Mouse (Mus musculus) CH12.LX (cell line): ENCODE measurements around the gene Mybphl. TPM values are rescaled to one million over a fixed set of nuclear protein-coding genes. Genes with fewer than 3 reads are reported as not detected.

Experiments used
- DNase-seq: peaks from one replicate; pipeline ENCODE4 v3.0.0-alpha.2; 2013; ENCODE audit errors: extremely low read depth
- H3K27ac ChIP-seq: 2 replicates; pipeline ENCODE4 v1.5.1; 2012; ENCODE audit warnings: low read depth, mild to moderate bottlenecking, control low read depth, moderate library complexity; ENCODE audit not compliant: insufficient read depth
- H3K27me3 ChIP-seq: replicated peaks from 2 replicates; pipeline ENCODE3; 2012; ENCODE audit warnings: inconsistent platforms
- H3K36me3 ChIP-seq, 2 experiments: replicated peaks in 1 of 2; 2 replicates each; pipeline versions ENCODE3 to v1.6.1; 2012; ENCODE audit warnings: inconsistent platforms in 1 of 2, low read length in 1 of 2, mild to moderate bottlenecking in 1 of 2, mixed read lengths in 1 of 2, moderate library complexity in 1 of 2; ENCODE audit not compliant: control insufficient read depth in 1 of 2, insufficient read depth in 1 of 2
- H3K4me1 ChIP-seq, 2 experiments: 2 replicates each; pipeline ENCODE4 v1.6.1; 2012; ENCODE audit warnings: inconsistent platforms in 1 of 2, moderate library complexity in 1 of 2; ENCODE audit not compliant: insufficient read depth in 2 of 2, control insufficient read depth in 1 of 2
- H3K4me2 ChIP-seq: 2 replicates; pipeline ENCODE4 v1.6.1; 2012; ENCODE audit warnings: low read depth, mild to moderate bottlenecking, control low read depth; ENCODE audit not compliant: poor library complexity, insufficient read depth, severe bottlenecking
- H3K4me3 ChIP-seq, 3 experiments: fragments of 150-350 bp in 1 of 3; sonication (generic) in 1 of 3; replicated peaks in 1 of 3; 2 replicates each; pipeline versions ENCODE3 to v1.5.1; 2011 to 2012; ENCODE audit warnings: low read depth in 2 of 3, low read length in 2 of 3, mild to moderate bottlenecking in 2 of 3, moderate library complexity in 2 of 3, control low read depth in 1 of 3, improper control_type of control experiment in 1 of 3, inconsistent platforms in 1 of 3, mixed read lengths in 1 of 3; ENCODE audit not compliant: poor library complexity in 1 of 3
- H3K79me2 ChIP-seq: replicated peaks from 2 replicates; pipeline ENCODE4 v1.6.1; 2012; ENCODE audit warnings: mild to moderate bottlenecking, moderate library complexity; ENCODE audit not compliant: control insufficient read depth, poor library complexity, insufficient read depth, severe bottlenecking; ENCODE audit errors: extremely low read depth
- H3K9ac ChIP-seq: 2 replicates; pipeline ENCODE4 v1.6.1; 2012; ENCODE audit warnings: low read depth, mild to moderate bottlenecking, control low read depth, moderate library complexity; ENCODE audit not compliant: insufficient read depth
- H3K9me3 ChIP-seq: replicated peaks from 2 replicates; pipeline ENCODE3; 2012; ENCODE audit warnings: low read length, inconsistent platforms, mixed read lengths
- BHLHE40 ChIP-seq: IDR thresholded peaks from 2 replicates; pipeline ENCODE4 v1.6.1; 2011; ENCODE audit warnings: mild to moderate bottlenecking, low read depth, low read length, improper control_type of control experiment
- CHD1 ChIP-seq: IDR thresholded peaks from 2 replicates; pipeline ENCODE4 v1.6.1; 2012; ENCODE audit warnings: low read depth, low read length, improper control_type of control experiment, inconsistent platforms
- CHD2 ChIP-seq: IDR thresholded peaks from 2 replicates; pipeline ENCODE4 v1.6.1; 2011; ENCODE audit warnings: low read length, improper control_type of control experiment
- CTCF ChIP-seq, 2 experiments: IDR thresholded peaks in 1 of 2; conservative IDR thresholded peaks in 1 of 2; 2 replicates each; pipeline ENCODE4 v1.5.1; 2011 to 2012; ENCODE audit warnings: low read depth in 2 of 2, low read length in 2 of 2, improper control_type of control experiment in 1 of 2, inconsistent platforms in 1 of 2, mild to moderate bottlenecking in 1 of 2, moderate library complexity in 1 of 2
- E2F4 ChIP-seq: IDR thresholded peaks from 2 replicates; pipeline ENCODE4 v1.6.1; 2011; ENCODE audit warnings: low read depth, low read length, improper control_type of control experiment; ENCODE audit not compliant: insufficient replicate concordance
- ELF1 ChIP-seq: IDR thresholded peaks from 2 replicates; pipeline ENCODE4 v1.6.1; 2014; ENCODE audit warnings: low read depth, mild to moderate bottlenecking, inconsistent platforms, low read length, improper control_type of control experiment
- EP300 ChIP-seq: IDR thresholded peaks from 2 replicates; pipeline ENCODE4 v1.6.1; 2011; ENCODE audit warnings: low read length, improper control_type of control experiment
- ETS1 ChIP-seq: conservative IDR thresholded peaks from 2 replicates; pipeline ENCODE4 v1.6.1; 2012; ENCODE audit warnings: low read depth, mild to moderate bottlenecking, inconsistent platforms, low read length, improper control_type of control experiment, moderate library complexity
- GABPA ChIP-seq: IDR thresholded peaks from 2 replicates; pipeline ENCODE4 v1.6.1; 2012; ENCODE audit warnings: low read depth, low read length, improper control_type of control experiment, inconsistent platforms; ENCODE audit not compliant: insufficient replicate concordance
- HCFC1 ChIP-seq: IDR thresholded peaks from 2 replicates; pipeline ENCODE4 v1.6.1; 2012; ENCODE audit warnings: low read depth, mild to moderate bottlenecking, inconsistent platforms, low read length, improper control_type of control experiment
- IRF4 ChIP-seq: IDR thresholded peaks from 2 replicates; pipeline ENCODE4 v1.6.1; 2014; ENCODE audit warnings: low read depth, mild to moderate bottlenecking, inconsistent platforms, low read length, improper control_type of control experiment
- JUN ChIP-seq: IDR thresholded peaks from 2 replicates; pipeline ENCODE4 v1.6.1; 2011; ENCODE audit warnings: low read depth, mild to moderate bottlenecking, low read length, improper control_type of control experiment, moderate library complexity; ENCODE audit not compliant: insufficient read depth
- JUND ChIP-seq: conservative IDR thresholded peaks from 2 replicates; pipeline ENCODE4 v1.6.1; 2011; ENCODE audit warnings: low read depth, low read length, improper control_type of control experiment
- KAT2A ChIP-seq: IDR thresholded peaks from 2 replicates; pipeline ENCODE4 v1.6.1; 2012; ENCODE audit warnings: low read length, improper control_type of control experiment, inconsistent platforms; ENCODE audit not compliant: insufficient replicate concordance
- MAFK ChIP-seq: IDR thresholded peaks from 2 replicates; pipeline ENCODE4 v1.6.1; 2011; ENCODE audit warnings: low read length, improper control_type of control experiment; ENCODE audit not compliant: insufficient replicate concordance
- MAX ChIP-seq: IDR thresholded peaks from 2 replicates; pipeline ENCODE4 v1.6.1; 2011; ENCODE audit warnings: low read length, improper control_type of control experiment
- MAZ ChIP-seq: IDR thresholded peaks from 2 replicates; pipeline ENCODE4 v1.6.1; 2012; ENCODE audit warnings: low read depth, mild to moderate bottlenecking, inconsistent platforms, low read length, improper control_type of control experiment, moderate library complexity
- MEF2A ChIP-seq: IDR thresholded peaks from 2 replicates; pipeline ENCODE4 v1.6.1; 2014; ENCODE audit warnings: low read depth, mild to moderate bottlenecking, inconsistent platforms, low read length, improper control_type of control experiment, borderline replicate concordance
- MXI1 ChIP-seq: IDR thresholded peaks from 2 replicates; pipeline ENCODE4 v1.6.1; 2011; ENCODE audit warnings: mild to moderate bottlenecking, low read depth, low read length, improper control_type of control experiment
- MYC ChIP-seq: IDR thresholded peaks from 2 replicates; pipeline ENCODE4 v1.6.1; 2011; ENCODE audit warnings: low read depth, mild to moderate bottlenecking, improper control_type of control experiment, low read length
- NELFE ChIP-seq: IDR thresholded peaks from 2 replicates; pipeline ENCODE4 v1.6.1; 2011; ENCODE audit warnings: low read depth, low read length, improper control_type of control experiment
- NRF1 ChIP-seq: IDR thresholded peaks from 2 replicates; pipeline ENCODE4 v1.6.1; 2014; ENCODE audit warnings: low read depth, mild to moderate bottlenecking, inconsistent platforms, low read length, improper control_type of control experiment, moderate library complexity
- PAX5 ChIP-seq: IDR thresholded peaks from 2 replicates; pipeline ENCODE4 v1.6.1; 2012; ENCODE audit warnings: low read length, inconsistent platforms, mixed read lengths
- POLR2A ChIP-seq: IDR thresholded peaks from 2 replicates; pipeline ENCODE4 v1.6.1; 2011; ENCODE audit warnings: low read depth, mild to moderate bottlenecking, improper control_type of control experiment, low read length
- POLR2AphosphoS2 ChIP-seq: IDR thresholded peaks from 2 replicates; pipeline ENCODE4 v1.6.1; 2011; ENCODE audit warnings: low read depth, low read length, improper control_type of control experiment
- RAD21 ChIP-seq: IDR thresholded peaks from 2 replicates; pipeline ENCODE4 v1.6.1; 2011; ENCODE audit warnings: low read depth, mild to moderate bottlenecking, low read length, improper control_type of control experiment, moderate library complexity
- RCOR1 ChIP-seq: conservative IDR thresholded peaks from 2 replicates; pipeline ENCODE4 v1.6.1; 2012; ENCODE audit warnings: low read depth, mild to moderate bottlenecking, inconsistent platforms, low read length, improper control_type of control experiment
- SIN3A ChIP-seq: IDR thresholded peaks from 2 replicates; pipeline ENCODE4 v1.6.1; 2012; ENCODE audit warnings: low read length, improper control_type of control experiment, inconsistent platforms
- SMC3 ChIP-seq: IDR thresholded peaks from 2 replicates; pipeline ENCODE4 v1.6.1; 2011; ENCODE audit warnings: low read depth, low read length, improper control_type of control experiment
- TBP ChIP-seq: conservative IDR thresholded peaks from 2 replicates; pipeline ENCODE4 v1.6.1; 2011; ENCODE audit warnings: low read depth, low read length, improper control_type of control experiment
- TCF12 ChIP-seq: IDR thresholded peaks from 2 replicates; pipeline ENCODE4 v1.6.1; 2014; ENCODE audit warnings: low read depth, mild to moderate bottlenecking, inconsistent platforms, low read length, improper control_type of control experiment
- UBTF ChIP-seq: IDR thresholded peaks from 2 replicates; pipeline ENCODE4 v1.6.1; 2012; ENCODE audit warnings: low read depth, mild to moderate bottlenecking, inconsistent platforms, low read length, improper control_type of control experiment, moderate library complexity
- USF1 ChIP-seq: IDR thresholded peaks from 2 replicates; pipeline ENCODE4 v1.6.1; 2014; ENCODE audit warnings: low read depth, mild to moderate bottlenecking, inconsistent platforms, low read length, improper control_type of control experiment
- USF2 ChIP-seq: conservative IDR thresholded peaks from 2 replicates; pipeline ENCODE4 v1.6.1; 2011; ENCODE audit warnings: low read depth, low read length, improper control_type of control experiment
- ZC3H11A ChIP-seq: IDR thresholded peaks from 2 replicates; pipeline ENCODE4 v1.6.1; 2012; ENCODE audit warnings: low read depth, mild to moderate bottlenecking, inconsistent platforms, low read length, improper control_type of control experiment
- ZKSCAN1 ChIP-seq: IDR thresholded peaks from 2 replicates; pipeline ENCODE4 v1.6.1; 2012; ENCODE audit warnings: low read depth, inconsistent platforms, low read length, improper control_type of control experiment, borderline replicate concordance
- ZMIZ1 ChIP-seq: IDR thresholded peaks from 2 replicates; pipeline ENCODE4 v1.6.1; 2012; ENCODE audit warnings: low read depth, mild to moderate bottlenecking, inconsistent platforms, low read length, improper control_type of control experiment
- ZNF384 ChIP-seq: IDR thresholded peaks from 2 replicates; pipeline ENCODE4 v1.6.1; 2012; ENCODE audit warnings: low read depth, low read length, improper control_type of control experiment, inconsistent platforms
- dilution Hi-C: fragments of 300-500 bp; cut with MboI; formaldehyde crosslinking; loops from 2 replicates; pipeline ENCODE4 v1.14.3; 2020; ENCODE audit warnings: low sequenced_read_pairs; ENCODE audit not compliant: extremely low pct_unique_long_range_greater_than_20kb, extremely low pct_ligation_motif_present
- in situ Hi-C: fragments of 300-500 bp; cut with MboI; formaldehyde crosslinking; loops from 3 replicates; pipeline ENCODE4 v1.14.3; 2019; ENCODE audit warnings: low sequenced_read_pairs, low pct_ligation_motif_present, low pct_unique_long_range_greater_than_20kb, mixed read lengths
- polyA plus RNA-seq: library from polyadenylated mRNA; unstranded; fragments of >175 nt; gene quantifications from 2 replicates; pipeline ENCODE4 v1.2.1, GENCODE M21; 2012; ENCODE audit warnings: low read depth; ENCODE audit not compliant: insufficient read length
- total RNA-seq, 2 experiments: library from RNA; depleted of rRNA; stranded (reverse); fragments of 300-350 nt in 1 of 2; fragments of >200 nt in 1 of 2; gene quantifications; 2 replicates each; pipeline ENCODE4 v1.2.3; 2012 to 2014

The Mybphl gene
- total and polyA plus RNA-seq, 3 experiments = not detected

- Histone ChIP-seq H3K36me3 (peaks cover 1 to 46% of the 10 kb centered on the region in 2 experiments), H3K27ac (no peak overlapping the region), H3K4me3 (no peak overlapping the region), H3K4me2 (no peak overlapping the region), H3K4me1 (peaks cover 10 to 26% of the 10 kb centered on the region in 2 experiments; a peak in 3 of 4 replicates), H3K9me3 (no peaks in the 10 kb centered on the region), H3K27me3 (no peaks in the 10 kb centered on the region), H3K9ac (no peak overlapping the region), H3K79me2 (peaks cover 8% of the 10 kb centered on the region; the same call in 1 of the 2 replicates)
- TF ChIP-seq SMC3 (peak; percentile 77), HCFC1 (no peak), USF1 (no peak), CHD2 (no peak), TBP (no peak), MYC (0 out of 2 replicates have a peak, but pooled peaks have one; percentile 18), RCOR1 (no peak), POLR2AphosphoS2 (no peak), NELFE (peak; percentile 55; the same call in 1 of the 2 replicates), USF2 (no peak), UBTF (no peak), MEF2A (no peak), ZKSCAN1 (no peak), RAD21 (peak; percentile 43), MAZ (no peak), MAX (0 out of 2 replicates have a peak, but pooled peaks have one; percentile 26), KAT2A (no peak), PAX5 (no peak), IRF4 (no peak), SIN3A (peak; percentile 43; the same call in 1 of the 2 replicates), POLR2A (no peak), MAFK (no peak), CHD1 (no peak), GABPA (no peak), ZC3H11A (no peak), ZMIZ1 (no peak), EP300 (no peak), ETS1 (no peak), ZNF384 (no peak), BHLHE40 (no peak), MXI1 (no peak), ELF1 (0 out of 2 replicates have a peak, but pooled peaks have one; percentile 10), JUN (no peak), E2F4 (no peak), CTCF (conservative IDR thresholded peaks at IDR 0.05 in 1 of 2, IDR thresholded peaks at IDR 0.05 in 1 of 2; ENCODE audit: low read depth in 2 of 2, low read length in 2 of 2) (peak; percentile 13 to 99; a peak in 2 of 4 replicates), JUND (no peak), TCF12 (no peak), NRF1 (no peak)
- dilution Hi-C loops = no loop called here
- in situ Hi-C loops = loop anchor here (10.0 kb wide), 1 partner anchor 216 kb away; no protein-coding TSS in a partner anchor
- peak; percentile 63 for DNase-seq
Observed at GRCm38 (mm10) chr3:108380695-108381094, 16.0 kb downstream of the Mybphl start.
